Mouse (Mus musculus) skeletal muscle tissue, adult 2 months (tissue): Measurements from ENCODE around the gene Gtsf2.

ENCODE experiments used
- DNase-seq: peaks from one replicate; pipeline ENCODE4 v3.0.0-alpha.2; 2012; ENCODE audit warnings: low read depth, low spot score

Gene Gtsf2

GRCm38 (mm10) chr15:103393577-103393976 lies 54.7 kb downstream of the Gtsf2 start:
- no peak for DNase-seq
